Mouse (Mus musculus): ENCODE measurements around the gene Hist1h4b.

DNA sequence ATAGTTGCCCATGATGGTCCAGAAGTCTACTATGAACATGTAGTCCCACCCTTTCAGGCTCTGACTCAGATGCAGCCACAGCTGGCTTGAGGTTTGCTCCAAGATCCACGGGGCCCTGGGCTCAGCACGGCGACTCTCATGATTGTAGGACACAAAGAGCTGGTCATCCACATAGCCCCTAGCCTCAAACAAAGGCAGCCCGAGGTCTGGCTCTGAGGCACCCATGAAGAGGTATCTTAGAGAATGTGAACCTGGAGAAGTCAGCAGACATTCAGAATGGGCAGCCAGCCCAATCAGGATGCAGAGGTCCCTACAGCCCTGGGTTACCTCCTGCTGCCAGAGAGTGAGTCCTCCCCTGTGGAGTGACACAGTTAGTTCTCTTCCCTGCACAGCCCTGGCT lies 48.8 kb upstream of the Hist1h4b start:
- no peak for TF ChIP-seq POLR2A (IDR thresholded peaks at IDR 0.05; ENCODE audit: insufficient read length, low read depth)
- TF ChIP-seq USF1 (IDR thresholded peaks at IDR 0.05; ENCODE audit: low read depth): no peak
- no peak for TF ChIP-seq MAX (IDR thresholded peaks at IDR 0.05; ENCODE audit: low read depth)
- no peak for TF ChIP-seq POLR2AphosphoS2 (IDR thresholded peaks at IDR 0.05; ENCODE audit: insufficient read length, low read depth)
- TF ChIP-seq E2F4 (IDR thresholded peaks at IDR 0.05; ENCODE audit: insufficient read depth): no peak
- no peak for TF ChIP-seq MYOG (IDR thresholded peaks at IDR 0.05; ENCODE audit: control insufficient read depth in 1 of 3, insufficient read depth in 1 of 3, insufficient read length in 2 of 3, low read depth in 2 of 3)
- no peak for TF ChIP-seq MYOD1 (IDR thresholded peaks at IDR 0.05; ENCODE audit: control insufficient read depth in 1 of 3, insufficient read length in 2 of 3, low read depth in 2 of 3)
- no peak for TF ChIP-seq CEBPB (IDR thresholded peaks at IDR 0.05; ENCODE audit: insufficient read depth, poor library complexity, severe bottlenecking)
- TF ChIP-seq TCF12 (IDR thresholded peaks at IDR 0.05; ENCODE audit: insufficient read depth, poor library complexity, severe bottlenecking): no peak

Measured in myocyte (in vitro differentiated cells).